Mouse (Mus musculus): ENCODE measurements around the gene Cdc42ep2.

GRCm38 (mm10) chr19:5937836-5938406 lies 13.3 kb upstream of the Cdc42ep2 start:
- no peak for TF ChIP-seq CTCF (IDR thresholded peaks at IDR 0.05; ENCODE audit: low read depth, low read length)
- no peak for TF ChIP-seq POLR2A (IDR thresholded peaks at IDR 0.05; ENCODE audit: borderline replicate concordance, low read depth, low read length)

Measured in bone marrow macrophage, adult 2 months (primary cell).